Mouse (Mus musculus): Measurements from ENCODE around the gene Cyp46a1. TPM values are rescaled to one million over a fixed set of nuclear protein-coding genes. Genes with fewer than 3 reads are reported as not detected.

The Cyp46a1 gene
- polyA plus RNA-seq, 1 experiment from 2014 or later = 11.7 TPM

DNA sequence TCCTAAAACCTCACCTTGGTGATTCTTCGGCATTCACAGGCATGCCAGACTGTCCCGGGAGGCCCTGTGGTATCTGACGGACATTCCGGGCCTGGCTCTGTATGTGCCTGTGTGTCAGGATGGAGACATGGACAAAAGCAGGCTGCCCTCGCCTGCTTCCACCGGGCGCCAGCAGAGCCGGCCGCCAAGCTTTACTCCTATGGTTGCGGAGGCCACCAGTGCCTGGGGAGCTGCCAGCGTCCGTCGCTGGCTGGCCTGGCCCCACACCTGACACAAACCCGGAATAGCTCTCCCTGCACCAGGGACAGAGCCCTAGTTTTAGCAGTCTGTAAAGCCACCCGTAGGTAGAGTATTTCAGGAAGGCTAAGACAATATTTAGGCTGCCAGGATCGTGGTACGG lies 38.1 kb downstream of the Cyp46a1 start:
- no peak for ATAC-seq (ENCODE audit: low FRiP score)
- Histone ChIP-seq H3K9me3 (ENCODE audit: control insufficient read depth, low read length) (no peaks in the 10 kb centered on the region), H3K27me3 (ENCODE audit: control insufficient read depth, insufficient read depth, low read length) (no peaks in the 10 kb centered on the region), H3K4me1 (replicated peaks; ENCODE audit: control insufficient read depth, insufficient read depth, low read length) (0 out of 2 replicates have a peak, but pooled peaks cover 2% of the 10 kb centered on the region), H3K36me3 (ENCODE audit: control insufficient read depth, insufficient read depth, low read length) (no peaks in the 10 kb centered on the region), H3K4me2 (replicated peaks; ENCODE audit: low read depth, low read length) (no peak overlapping the region), H3K9ac (ENCODE audit: low read depth, low read length) (no peak overlapping the region), H3K4me3 (ENCODE audit: low read depth, low read length) (no peak overlapping the region), H3K27ac (ENCODE audit: low read depth, low read length) (no peak overlapping the region)
- 88% methylated on average over 17 of the region's 17 CpGs for WGBS
- no peak for DNase-seq (ENCODE audit: low spot score)

DNA sequence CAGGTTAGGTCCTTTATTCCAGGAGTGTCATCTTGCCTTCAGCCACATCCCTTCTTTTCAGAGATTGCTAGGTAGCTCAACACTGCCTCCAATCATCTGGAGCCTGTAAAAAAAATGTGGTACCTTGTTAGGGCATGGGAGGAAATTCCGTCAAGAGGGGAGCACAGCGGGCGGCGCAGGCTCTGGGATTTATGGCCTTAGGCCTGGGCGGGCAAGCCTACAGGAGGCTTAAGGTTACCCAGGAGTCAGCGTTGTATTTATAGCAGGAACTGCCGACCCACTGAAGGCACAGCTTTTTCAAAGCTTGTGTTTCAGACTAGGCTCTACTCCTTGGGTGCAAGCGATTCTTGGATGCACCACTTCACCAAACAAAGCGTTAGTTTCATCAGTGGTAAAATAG lies 39.4 kb downstream of the Cyp46a1 start:
- DNase-seq (ENCODE audit: low spot score) = no peak
- Histone ChIP-seq H3K27ac (ENCODE audit: low read depth, low read length) (no peak overlapping the region), H3K9me3 (ENCODE audit: control insufficient read depth, low read length) (no peaks in the 10 kb centered on the region), H3K36me3 (ENCODE audit: control insufficient read depth, insufficient read depth, low read length) (no peaks in the 10 kb centered on the region), H3K9ac (ENCODE audit: low read depth, low read length) (no peak overlapping the region), H3K4me1 (replicated peaks; ENCODE audit: control insufficient read depth, insufficient read depth, low read length) (0 out of 2 replicates have a peak, but pooled peaks cover 2% of the 10 kb centered on the region), H3K27me3 (ENCODE audit: control insufficient read depth, insufficient read depth, low read length) (no peaks in the 10 kb centered on the region), H3K4me2 (replicated peaks; ENCODE audit: low read depth, low read length) (no peak overlapping the region), H3K4me3 (ENCODE audit: low read depth, low read length) (no peak overlapping the region)
- 76% methylated on average over 9 of the region's 9 CpGs for WGBS
- ATAC-seq (ENCODE audit: low FRiP score) = no peak

DNA sequence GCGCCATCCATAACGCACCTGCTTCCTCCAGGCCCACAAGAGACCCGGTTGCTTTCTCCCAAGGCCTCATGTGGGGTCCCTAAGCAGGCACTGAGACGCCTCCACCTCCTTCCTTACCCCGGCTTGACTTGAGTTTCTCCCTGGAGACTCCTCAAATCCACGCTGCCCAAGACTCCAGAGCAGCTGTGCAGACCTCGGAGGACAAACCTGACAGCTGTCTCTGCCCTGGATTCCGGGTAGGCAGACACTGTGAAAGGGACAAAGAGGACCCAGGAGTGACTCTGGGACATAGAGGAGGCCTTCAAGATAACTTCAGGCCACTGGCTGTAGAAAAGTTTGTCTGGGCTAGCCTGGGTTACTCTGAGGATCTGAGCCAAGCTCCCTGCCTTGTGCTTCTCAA lies 40.5 kb downstream of the Cyp46a1 start:
- 76% methylated on average over 8 of the region's 8 CpGs for WGBS
- H3K9ac ChIP-seq (ENCODE audit: low read depth, low read length) = no peak overlapping the region
- no peaks in the 10 kb centered on the region for H3K36me3 ChIP-seq (ENCODE audit: control insufficient read depth, insufficient read depth, low read length)
- H3K27me3 ChIP-seq (ENCODE audit: control insufficient read depth, insufficient read depth, low read length) = no peaks in the 10 kb centered on the region
- no peak overlapping the region for H3K4me2 ChIP-seq (replicated peaks; ENCODE audit: low read depth, low read length)
- ATAC-seq (ENCODE audit: low FRiP score) (no peak), DNase-seq (ENCODE audit: low spot score) (no peak)
- 0 out of 2 replicates have a peak, but pooled peaks cover 2% of the 10 kb centered on the region for H3K4me1 ChIP-seq (replicated peaks; ENCODE audit: control insufficient read depth, insufficient read depth, low read length)
- H3K27ac ChIP-seq (ENCODE audit: low read depth, low read length) = no peak overlapping the region
- H3K9me3 ChIP-seq (ENCODE audit: control insufficient read depth, low read length) = no peaks in the 10 kb centered on the region
- no peak overlapping the region for H3K4me3 ChIP-seq (ENCODE audit: low read depth, low read length)

DNA sequence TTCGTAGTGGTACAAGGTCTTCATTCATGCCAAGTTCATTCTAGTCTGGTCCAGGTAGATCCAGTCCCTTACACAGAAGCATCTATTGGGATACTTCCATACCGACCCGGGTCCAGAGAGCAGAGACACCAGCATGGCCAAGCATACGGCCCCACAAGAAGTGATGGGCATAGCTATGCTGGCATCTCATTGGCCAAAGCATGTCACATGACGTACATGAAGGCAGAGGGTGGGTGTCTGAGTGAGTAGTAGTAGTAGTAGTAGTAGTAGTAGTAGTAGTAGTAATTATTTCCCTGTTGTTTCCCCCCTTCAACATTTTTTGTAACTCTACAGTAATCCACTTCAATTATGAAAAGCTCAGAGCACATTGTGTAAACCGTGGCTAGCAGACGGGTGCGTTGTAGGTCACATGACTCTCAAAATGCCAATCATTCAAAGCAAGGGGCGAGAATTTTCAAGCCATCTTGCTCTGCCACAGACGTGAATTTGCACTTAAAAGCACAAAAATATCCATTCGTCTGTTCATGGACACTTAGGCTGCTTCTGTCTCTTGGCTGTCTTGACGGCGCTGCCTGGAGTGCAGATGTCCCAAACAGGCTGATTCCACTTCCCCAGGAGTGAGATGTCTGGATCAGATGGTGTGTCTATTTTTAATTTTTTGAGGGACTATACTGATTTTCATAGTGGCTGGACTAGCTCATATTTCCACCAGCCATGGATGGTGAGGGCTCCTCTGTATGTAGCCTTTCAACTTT lies 44.4 kb downstream of the Cyp46a1 start:
- no peaks in the 10 kb centered on the region for H3K27me3 ChIP-seq (ENCODE audit: control insufficient read depth, insufficient read depth, low read length)
- 89% methylated on average over 13 of the region's 13 CpGs for WGBS
- H3K4me2 ChIP-seq (replicated peaks; ENCODE audit: low read depth, low read length) = no peak overlapping the region
- H3K36me3 ChIP-seq (ENCODE audit: control insufficient read depth, insufficient read depth, low read length) = no peaks in the 10 kb centered on the region
- H3K4me3 ChIP-seq (ENCODE audit: low read depth, low read length) = no peak overlapping the region
- no peak overlapping the region for H3K27ac ChIP-seq (ENCODE audit: low read depth, low read length)
- DNase-seq (ENCODE audit: low spot score) (no peak), ATAC-seq (ENCODE audit: low FRiP score) (no peak)
- no peak overlapping the region for H3K9ac ChIP-seq (ENCODE audit: low read depth, low read length)
- no peaks in the 10 kb centered on the region for H3K4me1 ChIP-seq (replicated peaks; ENCODE audit: control insufficient read depth, insufficient read depth, low read length)
- H3K9me3 ChIP-seq (ENCODE audit: control insufficient read depth, low read length) = no peaks in the 10 kb centered on the region

DNA sequence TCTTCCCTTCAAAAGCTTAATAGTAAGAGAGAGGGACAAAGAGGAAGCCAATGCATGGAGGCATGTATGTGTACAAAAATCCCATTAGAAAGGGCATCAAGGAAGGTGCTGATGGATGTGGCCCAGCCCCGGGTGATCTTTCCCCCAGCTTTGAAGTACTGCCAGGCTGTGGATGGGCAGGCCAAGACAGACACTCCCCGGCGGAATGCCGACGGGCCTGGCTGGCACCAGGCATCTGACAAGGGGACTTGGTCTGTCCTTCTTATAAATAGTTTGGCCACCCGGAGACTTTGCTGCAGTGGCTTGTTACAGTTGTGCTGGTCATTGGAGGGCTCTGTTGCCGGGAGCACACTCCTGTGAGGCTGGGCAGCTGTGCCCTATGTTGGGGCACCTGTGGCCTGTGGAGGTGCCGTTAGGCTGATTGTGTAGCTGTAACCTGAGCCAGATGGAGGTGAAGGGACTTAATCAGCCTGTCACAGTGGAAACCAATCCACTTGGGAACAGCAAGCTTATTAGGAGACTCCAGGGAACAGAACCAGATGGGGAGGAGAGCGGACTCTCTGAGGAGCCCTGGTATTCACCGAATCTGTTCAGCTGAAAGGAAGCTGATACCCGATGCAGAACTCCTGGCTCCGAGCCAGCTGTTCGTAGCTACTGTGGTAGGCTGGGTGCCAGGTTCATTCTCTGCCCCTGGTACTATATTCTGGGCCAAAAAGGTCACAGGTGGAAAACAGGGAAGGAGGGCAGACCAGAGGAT lies 52.5 kb downstream of the Cyp46a1 start:
- no peaks in the 10 kb centered on the region for H3K4me1 ChIP-seq (replicated peaks; ENCODE audit: control insufficient read depth, insufficient read depth, low read length)
- ATAC-seq (ENCODE audit: low FRiP score) (no peak), DNase-seq (ENCODE audit: low spot score) (no peak)
- H3K27me3 ChIP-seq (ENCODE audit: control insufficient read depth, insufficient read depth, low read length) = no peaks in the 10 kb centered on the region
- 73% methylated on average over 13 of the region's 13 CpGs for WGBS
- no peak overlapping the region for H3K9ac ChIP-seq (ENCODE audit: low read depth, low read length)
- H3K27ac ChIP-seq (ENCODE audit: low read depth, low read length) = no peak overlapping the region
- no peak overlapping the region for H3K4me2 ChIP-seq (replicated peaks; ENCODE audit: low read depth, low read length)
- H3K36me3 ChIP-seq (ENCODE audit: control insufficient read depth, insufficient read depth, low read length) = no peaks in the 10 kb centered on the region
- no peaks in the 10 kb centered on the region for H3K9me3 ChIP-seq (ENCODE audit: control insufficient read depth, low read length)
- no peak overlapping the region for H3K4me3 ChIP-seq (ENCODE audit: low read depth, low read length)

DNA sequence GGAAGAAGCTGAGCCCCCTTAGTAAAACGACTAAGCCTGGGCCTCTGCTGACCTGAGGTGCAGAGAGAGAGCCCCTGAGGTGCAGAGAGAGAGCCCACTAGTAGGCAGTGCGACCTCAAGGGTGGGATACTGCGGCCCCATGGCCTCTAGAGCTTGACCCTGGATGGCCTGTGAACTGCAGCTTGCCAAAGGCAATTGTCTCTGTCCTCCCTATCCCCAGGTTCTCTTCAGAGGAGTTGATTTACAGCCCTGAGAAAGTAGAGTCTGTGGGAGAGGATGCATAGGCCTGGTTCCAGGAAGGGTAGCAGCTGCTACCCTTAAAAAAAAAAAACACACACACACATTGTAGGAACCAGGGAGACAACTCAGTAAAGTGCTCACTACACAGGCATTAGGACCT lies 55.5 kb downstream of the Cyp46a1 start:
- no peaks in the 10 kb centered on the region for H3K36me3 ChIP-seq (ENCODE audit: control insufficient read depth, insufficient read depth, low read length)
- H3K4me1 ChIP-seq (replicated peaks; ENCODE audit: control insufficient read depth, insufficient read depth, low read length) = no peaks in the 10 kb centered on the region
- H3K27me3 ChIP-seq (ENCODE audit: control insufficient read depth, insufficient read depth, low read length) = no peaks in the 10 kb centered on the region
- H3K4me3 ChIP-seq (ENCODE audit: low read depth, low read length) = no peak overlapping the region
- WGBS = 22% methylated on average over 3 of the region's 3 CpGs
- H3K27ac ChIP-seq (ENCODE audit: low read depth, low read length) = no peak overlapping the region
- ATAC-seq (ENCODE audit: low FRiP score) (no peak), DNase-seq (ENCODE audit: low spot score) (no peak)
- no peak overlapping the region for H3K9ac ChIP-seq (ENCODE audit: low read depth, low read length)
- no peak overlapping the region for H3K4me2 ChIP-seq (replicated peaks; ENCODE audit: low read depth, low read length)
- no peaks in the 10 kb centered on the region for H3K9me3 ChIP-seq (ENCODE audit: control insufficient read depth, low read length)

DNA sequence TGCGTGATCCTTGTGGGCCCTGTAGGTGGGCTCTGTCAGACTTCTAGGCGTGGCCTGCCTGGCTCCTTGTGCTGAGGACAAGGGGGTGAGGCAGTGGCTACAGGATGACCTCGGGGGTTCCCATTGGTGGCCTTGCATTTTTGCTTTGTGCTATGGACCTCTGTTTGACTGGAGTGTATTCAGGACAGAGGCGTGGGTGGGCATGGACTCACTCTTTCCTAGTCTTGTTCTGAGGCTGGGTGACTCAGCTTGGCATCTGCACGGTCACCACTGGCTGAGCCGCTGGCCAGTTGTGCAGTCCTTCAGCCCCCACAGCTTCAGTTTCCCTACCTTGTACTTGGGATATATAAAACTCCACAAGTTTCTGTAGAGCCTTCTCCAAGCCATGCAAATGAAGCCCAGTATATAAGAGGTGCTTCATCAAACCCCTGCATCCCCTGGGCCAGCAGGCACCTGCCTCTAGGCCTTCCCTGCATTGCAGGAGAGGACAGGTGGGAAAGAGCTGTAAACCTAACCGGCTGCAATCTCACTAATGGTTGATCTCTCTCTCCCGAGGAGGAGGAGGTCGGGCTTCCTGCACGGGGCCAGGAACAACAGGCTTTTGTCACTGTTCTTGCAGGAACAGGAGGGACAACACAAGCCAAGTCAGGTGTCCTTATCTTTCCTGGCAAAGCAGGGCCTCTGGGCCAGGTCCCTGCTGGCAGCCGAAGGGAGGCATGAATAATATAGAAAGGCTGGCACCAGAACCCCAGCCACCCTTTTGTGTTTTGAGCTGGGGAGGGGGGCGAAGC lies 58.3 kb downstream of the Cyp46a1 start:
- WGBS = 75% methylated on average over 12 of the region's 12 CpGs

DNA sequence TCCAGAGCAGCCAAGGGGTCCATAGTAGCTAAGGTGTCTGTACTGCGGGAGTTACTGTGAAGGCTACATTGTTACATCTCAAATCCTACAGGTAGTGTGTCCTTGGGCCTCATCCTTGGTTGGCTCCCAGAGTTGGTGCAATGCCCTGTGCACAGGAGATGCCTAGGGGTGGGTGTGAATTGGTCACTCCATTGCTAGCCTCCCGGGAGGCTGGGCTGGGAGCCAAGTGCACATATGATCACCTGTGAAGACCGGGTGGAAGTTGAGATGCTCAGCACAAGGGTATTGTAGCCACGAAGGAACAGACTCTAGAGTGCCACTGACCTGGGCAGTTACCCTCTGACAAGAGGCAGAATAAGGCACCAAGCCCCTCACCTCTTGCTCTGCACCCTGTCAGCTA lies 58.9 kb downstream of the Cyp46a1 start:
- no peak overlapping the region for H3K4me2 ChIP-seq (replicated peaks; ENCODE audit: low read depth, low read length)
- no peaks in the 10 kb centered on the region for H3K27me3 ChIP-seq (ENCODE audit: control insufficient read depth, insufficient read depth, low read length)
- ATAC-seq (ENCODE audit: low FRiP score) (no peak), DNase-seq (ENCODE audit: low spot score) (no peak)
- H3K9ac ChIP-seq (ENCODE audit: low read depth, low read length) = no peak overlapping the region
- H3K9me3 ChIP-seq (ENCODE audit: control insufficient read depth, low read length) = no peaks in the 10 kb centered on the region
- no peak overlapping the region for H3K4me3 ChIP-seq (ENCODE audit: low read depth, low read length)
- 94% methylated on average over 4 of the region's 4 CpGs for WGBS
- H3K36me3 ChIP-seq (ENCODE audit: control insufficient read depth, insufficient read depth, low read length) = no peaks in the 10 kb centered on the region
- H3K4me1 ChIP-seq (replicated peaks; ENCODE audit: control insufficient read depth, insufficient read depth, low read length) = peaks cover 5% of the 10 kb centered on the region; the same call in 1 of the 2 replicates
- no peak overlapping the region for H3K27ac ChIP-seq (ENCODE audit: low read depth, low read length)

More for the DNA sequence above, 58.3 kb downstream of the Cyp46a1 start:
- Histone ChIP-seq H3K36me3 (ENCODE audit: control insufficient read depth, insufficient read depth, low read length) (no peaks in the 10 kb centered on the region), H3K9ac (ENCODE audit: low read depth, low read length) (no peak overlapping the region), H3K9me3 (ENCODE audit: control insufficient read depth, low read length) (no peaks in the 10 kb centered on the region), H3K27me3 (ENCODE audit: control insufficient read depth, insufficient read depth, low read length) (no peaks in the 10 kb centered on the region), H3K4me3 (ENCODE audit: low read depth, low read length) (no peak overlapping the region), H3K27ac (ENCODE audit: low read depth, low read length) (no peak overlapping the region), H3K4me1 (replicated peaks; ENCODE audit: control insufficient read depth, insufficient read depth, low read length) (peaks cover 5% of the 10 kb centered on the region; the same call in 1 of the 2 replicates), H3K4me2 (replicated peaks; ENCODE audit: low read depth, low read length) (no peak overlapping the region)
- no peak for ATAC-seq (ENCODE audit: low FRiP score)
- DNase-seq (ENCODE audit: low spot score) = no peak

Measured in hindbrain, embryonic 11.5 days (tissue).